Mouse (Mus musculus): ENCODE results near the gene Fam71e1.

- TF ChIP-seq CTCF (IDR thresholded peaks at IDR 0.05; ENCODE audit: low read depth) (no peak), EP300 (optimal IDR thresholded peaks at IDR 0.05) (no peak)
Observed at GRCm38 (mm10) chr7:44456302-44456701, 40.1 kb upstream of the Fam71e1 start.
